Mouse (Mus musculus): ENCODE results near the gene Cbl. TPM values are rescaled to one million over a fixed set of nuclear protein-coding genes. Genes with fewer than 3 reads are reported as not detected.

Gene Cbl
- polyA plus RNA-seq, 1 experiment from 2014 or later = 20.1 TPM

- H3K36me3 ChIP-seq = no peaks in the 10 kb centered on the region
- peak overlapping the region; percentile 82 for H3K27ac ChIP-seq (replicated peaks)
- H3K4me3 ChIP-seq = no peak overlapping the region
- 5% methylated on average over 5 of the region's 5 CpGs for WGBS
- ATAC-seq (ENCODE audit: low read depth) = peak; percentile 81
- no peaks in the 10 kb centered on the region for H3K27me3 ChIP-seq
- peaks cover 49% of the 10 kb centered on the region for H3K4me1 ChIP-seq (replicated peaks)
- H3K9me3 ChIP-seq = no peaks in the 10 kb centered on the region
- peak overlapping the region; percentile 9; the same call in 1 of the 2 replicates for H3K4me2 ChIP-seq
- H3K9ac ChIP-seq = no peak overlapping the region
Measured at GRCm38 (mm10) chr9:44254508-44255135, 20.8 kb upstream of the Cbl start.

DNA sequence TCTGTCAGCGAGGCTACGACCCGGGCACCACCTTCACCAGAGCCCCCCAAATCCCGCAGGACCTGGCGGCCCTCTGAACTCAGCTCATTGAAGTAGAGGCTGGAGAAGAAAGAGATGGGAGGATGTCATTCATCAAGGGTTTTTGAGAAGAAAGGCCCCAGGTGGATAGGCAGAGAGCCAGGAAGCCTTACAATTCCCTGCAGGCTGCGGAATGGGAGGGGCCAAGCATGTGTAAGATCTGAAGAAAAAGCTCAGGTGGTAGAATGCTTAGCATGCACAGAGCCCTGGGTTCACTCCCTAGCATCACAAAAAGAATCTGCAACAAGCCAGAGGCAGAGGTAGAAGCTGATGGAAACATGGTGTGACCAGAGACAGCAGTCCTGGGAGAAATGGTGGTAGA lies 19.6 kb upstream of the Cbl start:
- H3K36me3 ChIP-seq = no peaks in the 10 kb centered on the region
- no peaks in the 10 kb centered on the region for H3K9me3 ChIP-seq
- no peak overlapping the region for H3K4me3 ChIP-seq
- no peak overlapping the region for H3K4me2 ChIP-seq
- H3K27me3 ChIP-seq = no peaks in the 10 kb centered on the region
- no peak overlapping the region for H3K27ac ChIP-seq (replicated peaks)
- WGBS = 80% methylated on average over 6 of the region's 6 CpGs
- H3K9ac ChIP-seq = no peak overlapping the region
- no peak for ATAC-seq (ENCODE audit: low read depth)
- peaks cover 54% of the 10 kb centered on the region for H3K4me1 ChIP-seq (replicated peaks)

DNA sequence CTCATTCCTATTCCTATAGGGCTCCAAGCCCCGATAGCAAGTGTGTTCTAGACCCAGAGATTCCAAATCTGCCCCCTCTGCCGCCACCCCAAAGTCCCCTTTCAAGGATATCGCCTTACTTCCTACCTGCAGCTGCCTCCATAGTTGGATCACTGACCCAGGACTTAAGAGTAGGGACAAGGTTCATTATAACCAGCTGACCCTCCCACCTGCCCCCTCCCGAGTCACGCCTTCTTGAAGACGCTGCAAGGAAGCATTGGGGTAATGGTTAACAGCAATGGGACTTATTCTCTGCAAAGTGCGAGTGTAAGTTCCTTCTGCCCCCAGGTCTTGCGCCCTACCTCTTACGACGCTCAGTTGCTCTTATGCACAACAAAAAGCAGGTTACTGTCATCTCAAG lies 17.5 kb upstream of the Cbl start, which contains the start of gene Pdzd3:
Pdzd3 (minus strand) TSS at position 158 of the 400 bp plus-strand sequence.
- no peak within 1 kb of the TSS for H3K9ac ChIP-seq
- H3K4me2 ChIP-seq = no peak within 1 kb of the TSS
- H3K27ac ChIP-seq (replicated peaks) = no peak within 1 kb of the TSS
- ATAC-seq (ENCODE audit: low read depth) = no peak
- H3K9me3 ChIP-seq = no peaks in the 10 kb centered on the region
- H3K4me1 ChIP-seq (replicated peaks) = peaks cover 53% of the 10 kb centered on the region
- no peaks in the 10 kb centered on the region for H3K36me3 ChIP-seq
- WGBS = 82% methylated on average over 10 of the region's 10 CpGs
- H3K4me3 ChIP-seq = no peak within 1 kb of the TSS
- no peaks in the 10 kb centered on the region for H3K27me3 ChIP-seq

- Histone ChIP-seq H3K4me1 (replicated peaks) (peaks cover 44% of the 10 kb centered on the region), H3K27ac (replicated peaks) (no peak overlapping the region), H3K4me2 (no peak overlapping the region), H3K9me3 (no peaks in the 10 kb centered on the region), H3K36me3 (no peaks in the 10 kb centered on the region), H3K4me3 (no peak overlapping the region), H3K27me3 (no peaks in the 10 kb centered on the region), H3K9ac (no peak overlapping the region)
- ATAC-seq (ENCODE audit: low read depth) = no peak
- WGBS = 47% methylated on average over 4 of the region's 4 CpGs
Measured at GRCm38 (mm10) chr9:44250445-44250844, 16.6 kb upstream of the Cbl start.

- no peak overlapping the region for H3K4me3 ChIP-seq
- 0 out of 2 replicates have a peak overlapping the region, but pooled peaks have one; percentile 12 for H3K9ac ChIP-seq
- H3K4me2 ChIP-seq = 0 out of 2 replicates have a peak overlapping the region, but pooled peaks have one; percentile 14
- ATAC-seq (ENCODE audit: low read depth) = peak; percentile 57
- no peaks in the 10 kb centered on the region for H3K27me3 ChIP-seq
- 45% methylated on average over 26 of the region's 26 CpGs for WGBS
- peaks cover 35% of the 10 kb centered on the region for H3K4me1 ChIP-seq (replicated peaks)
- no peaks in the 10 kb centered on the region for H3K36me3 ChIP-seq
- H3K9me3 ChIP-seq = no peaks in the 10 kb centered on the region
- no peak overlapping the region for H3K27ac ChIP-seq (replicated peaks)
Measured at GRCm38 (mm10) chr9:44249181-44250146, 15.6 kb upstream of the Cbl start.

DNA sequence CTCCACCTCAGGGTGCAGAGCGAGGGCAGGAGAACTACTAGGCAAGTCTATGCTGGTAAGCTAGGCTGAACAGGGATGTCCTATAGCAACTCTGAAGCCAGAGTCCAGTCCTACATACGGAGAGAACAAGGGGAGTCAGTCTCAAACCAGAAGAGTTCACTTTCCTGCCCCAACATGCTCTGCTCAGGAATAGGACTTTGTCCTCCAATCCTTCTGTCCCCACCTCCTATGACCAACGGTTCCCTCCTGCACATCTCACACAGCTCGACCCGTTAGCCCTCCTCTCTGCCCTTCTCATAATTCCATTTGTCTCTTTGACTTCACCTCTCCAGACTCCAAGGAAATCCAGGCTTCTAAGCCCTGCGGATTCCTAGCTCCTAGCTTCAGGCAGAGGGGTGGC lies 14.1 kb upstream of the Cbl start:
- Histone ChIP-seq H3K4me1 (replicated peaks) (peaks cover 19% of the 10 kb centered on the region; the same call in 1 of the 2 replicates), H3K9ac (no peak overlapping the region), H3K36me3 (no peaks in the 10 kb centered on the region), H3K4me3 (no peak overlapping the region), H3K9me3 (no peaks in the 10 kb centered on the region), H3K27ac (replicated peaks) (no peak overlapping the region), H3K27me3 (no peaks in the 10 kb centered on the region), H3K4me2 (no peak overlapping the region)
- 83% methylated on average over 6 of the region's 6 CpGs for WGBS
- ATAC-seq (ENCODE audit: low read depth) = no peak

DNA sequence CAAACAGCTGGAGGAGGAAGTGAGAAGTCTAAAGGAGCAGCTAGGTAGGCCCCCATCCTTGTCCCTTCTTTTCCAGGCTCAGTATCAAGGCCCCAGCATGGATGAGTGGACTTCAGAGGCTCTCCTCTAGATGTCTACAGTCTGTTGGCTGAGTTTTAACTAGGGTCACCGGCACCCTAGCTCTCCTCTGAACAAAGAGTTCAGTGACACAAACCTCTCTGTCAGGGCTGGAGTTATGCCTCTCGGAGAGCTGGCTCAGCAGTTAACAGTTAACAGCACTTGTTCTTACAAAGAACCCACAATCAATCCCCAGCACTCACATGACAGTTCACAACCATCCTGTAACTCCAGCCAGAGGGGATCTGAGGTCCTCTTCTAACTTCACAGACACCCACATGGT lies 9.8 kb upstream of the Cbl start:
- WGBS = 29% methylated on average over 2 of the region's 2 CpGs
- Histone ChIP-seq H3K4me2 (no peak overlapping the region), H3K4me1 (replicated peaks) (no peaks in the 10 kb centered on the region)

DNA sequence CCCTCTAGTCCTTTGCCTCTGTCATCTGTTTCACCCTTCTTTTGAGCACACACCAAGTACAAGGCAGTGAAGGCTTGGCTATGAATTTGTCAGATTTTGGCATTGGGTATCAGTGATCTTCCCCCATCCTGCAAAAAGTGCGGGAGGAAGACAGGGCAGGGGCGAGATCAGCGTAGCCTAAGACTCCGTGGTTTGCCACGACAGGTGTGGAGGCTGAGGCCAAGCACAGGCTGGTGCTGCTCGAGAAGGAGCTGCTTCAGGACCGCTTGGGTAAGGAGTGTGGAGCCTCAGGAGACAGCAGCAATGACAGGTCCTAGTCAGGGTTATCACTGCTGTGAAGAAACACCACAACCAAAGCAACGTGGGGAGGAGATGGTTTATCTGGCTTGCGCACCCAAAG lies 7.6 kb upstream of the Cbl start:
- WGBS = 78% methylated on average over 9 of the region's 9 CpGs
- Histone ChIP-seq H3K4me3 (no peak overlapping the region), H3K9me3 (no peaks in the 10 kb centered on the region), H3K27me3 (no peaks in the 10 kb centered on the region), H3K4me1 (replicated peaks) (no peaks in the 10 kb centered on the region), H3K36me3 (no peaks in the 10 kb centered on the region), H3K9ac (no peak overlapping the region), H3K27ac (replicated peaks) (no peak overlapping the region), H3K4me2 (no peak overlapping the region)
- no peak for ATAC-seq (ENCODE audit: low read depth)

More for the DNA sequence above, 9.8 kb upstream of the Cbl start:
- ATAC-seq (ENCODE audit: low read depth) = no peak
- Histone ChIP-seq H3K36me3 (no peaks in the 10 kb centered on the region), H3K9me3 (no peaks in the 10 kb centered on the region), H3K9ac (no peak overlapping the region), H3K27ac (replicated peaks) (no peak overlapping the region), H3K27me3 (no peaks in the 10 kb centered on the region), H3K4me3 (no peak overlapping the region)

- H3K4me1 ChIP-seq (replicated peaks) = no peaks in the 10 kb centered on the region
- no peak for ATAC-seq (ENCODE audit: low read depth)
- H3K27me3 ChIP-seq = no peaks in the 10 kb centered on the region
- no peak overlapping the region for H3K4me2 ChIP-seq
- no peaks in the 10 kb centered on the region for H3K36me3 ChIP-seq
- H3K27ac ChIP-seq (replicated peaks) = no peak overlapping the region
- WGBS = 48% methylated on average over 5 of the region's 5 CpGs
- H3K9ac ChIP-seq = no peak overlapping the region
- H3K4me3 ChIP-seq = no peak overlapping the region
- no peaks in the 10 kb centered on the region for H3K9me3 ChIP-seq
Measured at GRCm38 (mm10) chr9:44240911-44241310, 7.1 kb upstream of the Cbl start.

DNA sequence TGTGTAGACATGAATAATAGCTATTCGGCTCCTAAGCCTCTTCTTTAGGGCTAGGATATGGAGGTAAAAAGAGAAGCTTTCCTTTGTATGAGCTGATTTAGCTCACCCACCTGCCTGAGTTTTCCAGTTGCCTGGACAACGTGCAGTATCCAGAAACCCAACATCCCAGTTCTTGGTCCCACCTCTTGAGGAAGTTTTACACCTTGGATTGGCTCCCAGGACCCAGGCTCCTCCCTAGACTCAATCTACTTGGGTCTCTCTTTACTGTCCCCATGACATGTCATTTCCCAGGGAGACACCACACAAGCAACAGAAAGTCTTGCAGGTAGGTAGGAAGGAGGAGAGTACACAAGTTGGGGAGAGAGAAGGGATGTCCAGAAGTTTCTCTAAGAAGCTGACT lies 6.5 kb upstream of the Cbl start, which contains the start of gene Ccdc153:
Ccdc153 (plus strand) TSS at position 278 of the 400 bp plus-strand sequence.
- ATAC-seq (ENCODE audit: low read depth) = no peak
- no peaks in the 10 kb centered on the region for H3K9me3 ChIP-seq
- 64% methylated on average over 2 of the region's 2 CpGs for WGBS

GRCm38 (mm10) chr9:44239447-44239846 lies 5.6 kb upstream of the Cbl start:
- H3K9me3 ChIP-seq = no peaks in the 10 kb centered on the region
- no peaks in the 10 kb centered on the region for H3K27me3 ChIP-seq
- H3K27ac ChIP-seq (replicated peaks) = no peak overlapping the region
- no peak overlapping the region for H3K4me3 ChIP-seq
- H3K4me2 ChIP-seq = no peak overlapping the region
- no peak for ATAC-seq (ENCODE audit: low read depth)
- H3K36me3 ChIP-seq = no peaks in the 10 kb centered on the region
- no peaks in the 10 kb centered on the region for H3K4me1 ChIP-seq (replicated peaks)
- no peak overlapping the region for H3K9ac ChIP-seq
- WGBS = 10% methylated on average over 5 of the region's 5 CpGs

More for the DNA sequence above, 6.5 kb upstream of the Cbl start, which contains the start of gene Ccdc153:
- Histone ChIP-seq H3K4me3 (no peak within 1 kb of the TSS), H3K36me3 (no peaks in the 10 kb centered on the region), H3K4me2 (no peak within 1 kb of the TSS), H3K27me3 (no peaks in the 10 kb centered on the region), H3K9ac (no peak within 1 kb of the TSS), H3K27ac (replicated peaks) (no peak within 1 kb of the TSS), H3K4me1 (replicated peaks) (no peaks in the 10 kb centered on the region)

DNA sequence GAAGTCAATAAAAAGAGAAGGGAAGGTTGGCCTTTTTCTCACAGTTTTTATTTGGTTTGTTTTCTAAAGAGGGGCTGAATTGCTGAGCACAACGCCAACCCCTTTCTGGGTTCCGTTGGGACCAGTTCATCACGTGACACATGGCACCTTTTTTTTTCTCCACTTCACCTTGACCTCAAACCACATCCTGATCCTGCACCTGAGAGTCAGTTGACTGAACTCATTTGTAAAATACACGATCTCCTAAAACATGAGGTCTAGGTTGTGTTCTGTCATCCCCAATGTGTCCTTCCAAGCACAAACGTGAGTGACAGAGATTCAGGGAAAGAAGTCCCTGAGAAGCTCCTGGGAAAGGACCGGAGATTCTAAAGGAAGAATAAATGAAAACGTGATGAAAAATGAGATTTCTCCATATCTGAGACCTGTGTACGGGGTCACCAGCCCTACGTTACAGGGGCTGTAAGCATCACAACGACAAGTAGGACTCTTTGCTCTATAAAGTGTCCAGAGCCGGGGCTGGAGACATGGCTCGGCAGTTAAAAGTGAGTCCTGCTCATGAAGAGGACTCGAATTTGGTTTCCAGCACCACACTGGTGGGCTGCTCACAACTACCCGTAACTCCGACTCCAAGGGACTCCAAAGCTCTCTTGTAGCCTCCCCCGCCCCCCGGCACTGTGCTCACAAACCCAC lies 4.8 kb upstream of the Cbl start:
- H3K4me2 ChIP-seq = no peak overlapping the region
- 78% methylated on average over 17 of the region's 17 CpGs for WGBS
- no peak overlapping the region for H3K4me3 ChIP-seq
- H3K9me3 ChIP-seq = no peaks in the 10 kb centered on the region
- no peak overlapping the region for H3K27ac ChIP-seq (replicated peaks)
- no peak for ATAC-seq (ENCODE audit: low read depth)
- no peaks in the 10 kb centered on the region for H3K4me1 ChIP-seq (replicated peaks)
- H3K9ac ChIP-seq = no peak overlapping the region
- H3K36me3 ChIP-seq = no peaks in the 10 kb centered on the region
- H3K27me3 ChIP-seq = no peaks in the 10 kb centered on the region
